Mouse (Mus musculus) thymus, postnatal 25 days (tissue): ENCODE measurements around the gene Hhat.

Source experiments
- DNase-seq: peaks from one replicate; pipeline ENCODE4 v3.0.0; 2022

The Hhat gene

GRCm38 (mm10) chr1:192770495-192771331 is at the start of gene Hhat:
Hhat (minus strand) TSS chr1:192771223.
- peak; percentile 82 for DNase-seq

GRCm38 (mm10) chr1:192818334-192818733 is 47.3 kb upstream of the Hhat start:
- no peak for DNase-seq

GRCm38 (mm10) chr1:192815789-192816188 is 44.8 kb upstream of the Hhat start:
- DNase-seq = no peak

GRCm38 (mm10) chr1:192814700-192815099 is 43.7 kb upstream of the Hhat start:
- DNase-seq = no peak

GRCm38 (mm10) chr1:192812758-192813157 is 41.7 kb upstream of the Hhat start:
- no peak for DNase-seq

- DNase-seq = no peak
Observed at GRCm38 (mm10) chr1:192812290-192812689, 41.3 kb upstream of the Hhat start.

- no peak for DNase-seq
Observed at GRCm38 (mm10) chr1:192806168-192807157, 35.4 kb upstream of the Hhat start.

- no peak for DNase-seq
Observed at GRCm38 (mm10) chr1:192800338-192800737, 29.3 kb upstream of the Hhat start.

- DNase-seq = peak; percentile 42
Observed at GRCm38 (mm10) chr1:192799165-192799991, 28.4 kb upstream of the Hhat start.

GRCm38 (mm10) chr1:192798212-192799164 is 27.5 kb upstream of the Hhat start:
- no peak for DNase-seq

GRCm38 (mm10) chr1:192797011-192797274 is 25.9 kb upstream of the Hhat start:
- peak; percentile 15 for DNase-seq

GRCm38 (mm10) chr1:192796201-192797010 is 25.4 kb upstream of the Hhat start:
- no peak for DNase-seq

GRCm38 (mm10) chr1:192794957-192795745 is 24.1 kb upstream of the Hhat start:
- no peak for DNase-seq

GRCm38 (mm10) chr1:192791897-192792361 is 20.9 kb upstream of the Hhat start:
- peak; percentile 68 for DNase-seq

GRCm38 (mm10) chr1:192790442-192790841 is 19.4 kb upstream of the Hhat start:
- DNase-seq = peak; percentile 57

GRCm38 (mm10) chr1:192789828-192790227 is 18.8 kb upstream of the Hhat start:
- no peak for DNase-seq

- DNase-seq = no peak
Observed at GRCm38 (mm10) chr1:192789111-192789522, 18.1 kb upstream of the Hhat start.

GRCm38 (mm10) chr1:192786194-192786593 is 15.2 kb upstream of the Hhat start:
- no peak for DNase-seq

- DNase-seq = no peak
Observed at GRCm38 (mm10) chr1:192785046-192785961, 14.3 kb upstream of the Hhat start.
